Mouse (Mus musculus): ENCODE measurements around the gene Hsd11b2.

The Hsd11b2 gene

DNA sequence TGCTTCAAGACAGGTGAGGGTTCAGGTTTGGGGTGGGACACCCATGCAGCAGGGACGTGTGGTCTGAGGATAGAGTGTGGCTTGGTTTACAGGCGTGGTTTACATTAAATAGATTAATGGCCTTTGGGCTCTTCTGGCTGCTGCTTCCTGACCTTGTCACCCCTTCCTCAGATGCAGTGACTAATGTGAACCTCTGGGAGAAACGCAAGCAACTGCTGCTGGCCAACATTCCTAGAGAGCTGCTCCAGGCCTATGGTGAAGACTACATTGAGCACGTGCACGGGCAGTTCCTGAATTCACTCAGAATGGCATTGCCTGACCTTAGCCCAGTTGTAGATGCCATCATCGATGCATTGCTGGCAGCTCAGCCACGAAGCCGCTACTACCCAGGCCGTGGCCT is 4.3 kb downstream of the Hsd11b2 start:
- DNase-seq (ENCODE audit: low spot score in 2 of 2), result no peak

GRCm38 (mm10) chr8:105527110-105527509 is 8.6 kb downstream of the Hsd11b2 start:
- DNase-seq (ENCODE audit: low spot score in 2 of 2), result no peak

- DNase-seq (ENCODE audit: low spot score in 2 of 2), result no peak
Observed at GRCm38 (mm10) chr8:105528206-105528605, 9.7 kb downstream of the Hsd11b2 start.

- peak in 1 of 2 experiments; percentile 49 for DNase-seq (ENCODE audit: low spot score in 2 of 2)
Observed at GRCm38 (mm10) chr8:105529271-105529670, 10.7 kb downstream of the Hsd11b2 start.

DNA sequence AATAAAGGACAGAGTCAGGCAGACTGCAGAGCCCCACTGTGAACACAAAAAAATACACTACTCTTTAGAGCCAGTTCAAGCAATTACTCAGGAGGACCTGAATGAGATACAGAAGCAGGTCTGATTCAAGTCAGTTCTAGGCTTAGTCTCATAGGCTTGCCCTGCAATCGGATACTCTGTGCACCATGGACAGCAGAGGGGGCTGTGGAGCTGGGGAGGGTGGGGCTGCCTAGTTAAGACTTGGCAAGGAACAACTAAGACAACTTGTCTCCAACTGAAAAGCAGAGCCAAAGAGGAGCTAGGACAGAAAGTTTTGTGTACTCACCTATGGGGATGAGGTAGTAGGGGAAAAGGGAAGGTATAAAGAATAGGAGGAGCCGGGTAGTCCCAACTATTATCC is 13.2 kb downstream of the Hsd11b2 start:
- peak in 1 of 2 experiments; percentile 55 for DNase-seq (ENCODE audit: low spot score in 2 of 2)

GRCm38 (mm10) chr8:105533439-105533838 is 14.9 kb downstream of the Hsd11b2 start:
- no peak for DNase-seq (ENCODE audit: low spot score in 2 of 2)

GRCm38 (mm10) chr8:105533892-105534329 is 15.4 kb downstream of the Hsd11b2 start:
- peak; percentile 50 to 59 for DNase-seq (ENCODE audit: low spot score in 2 of 2)

GRCm38 (mm10) chr8:105536546-105536945 is 18.0 kb downstream of the Hsd11b2 start:
- DNase-seq (ENCODE audit: low spot score in 2 of 2), result no peak

- peak in 1 of 2 experiments; percentile 26 for DNase-seq (ENCODE audit: low spot score in 2 of 2)
Observed at GRCm38 (mm10) chr8:105537011-105537677, 18.6 kb downstream of the Hsd11b2 start.

GRCm38 (mm10) chr8:105538940-105539339 is 20.4 kb downstream of the Hsd11b2 start:
- no peak for DNase-seq (ENCODE audit: low spot score in 2 of 2)

DNA sequence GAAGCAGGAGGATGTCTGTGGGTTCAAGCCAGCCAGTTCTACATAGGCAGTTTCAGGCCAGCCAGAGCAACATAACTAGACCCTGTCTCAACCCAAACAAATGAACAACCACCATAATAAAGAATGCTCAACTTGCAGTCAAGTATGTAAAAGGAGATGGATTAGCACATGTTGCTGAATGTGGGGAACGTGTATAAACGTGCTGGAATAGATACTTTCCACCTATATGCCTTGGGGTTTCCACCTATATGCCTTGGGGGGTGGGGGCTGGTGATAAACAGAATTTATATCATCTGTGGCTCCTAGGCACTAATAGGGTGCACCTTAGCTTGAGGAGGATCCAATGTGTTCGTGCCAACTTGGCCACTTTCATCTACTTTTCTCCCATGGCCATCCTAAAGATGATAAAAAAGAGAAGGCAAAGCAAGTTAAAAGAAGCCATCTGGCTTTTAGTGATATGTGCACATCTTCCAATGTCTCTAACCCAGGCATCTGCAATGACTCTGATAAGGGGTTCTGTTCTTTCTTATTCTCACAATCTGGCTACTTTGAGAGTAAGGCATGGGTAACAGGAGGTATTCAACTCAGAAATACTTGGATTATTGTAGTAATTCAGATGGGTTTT is 23.6 kb downstream of the Hsd11b2 start:
- no peak for DNase-seq (ENCODE audit: low spot score in 2 of 2)

DNA sequence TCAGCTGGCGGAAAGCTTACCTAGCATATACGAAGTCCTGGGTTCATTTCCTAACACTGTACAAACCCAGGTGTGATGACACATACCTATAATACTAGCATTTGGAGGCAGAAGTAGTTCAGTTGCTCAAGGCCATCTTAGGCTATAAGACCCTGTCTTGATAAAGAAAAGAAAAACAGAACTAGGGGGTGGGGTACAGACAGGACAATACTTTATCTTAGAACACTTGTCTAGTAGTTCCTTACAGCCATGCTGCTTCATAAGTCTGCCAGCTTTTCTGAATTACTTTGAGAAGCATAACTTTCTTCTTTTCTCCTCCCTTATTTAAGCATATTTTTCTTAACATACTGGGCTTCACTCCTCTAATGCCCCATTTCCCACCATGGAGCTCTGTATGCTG is 24.3 kb downstream of the Hsd11b2 start:
- DNase-seq (ENCODE audit: low spot score in 2 of 2), result no peak

DNA sequence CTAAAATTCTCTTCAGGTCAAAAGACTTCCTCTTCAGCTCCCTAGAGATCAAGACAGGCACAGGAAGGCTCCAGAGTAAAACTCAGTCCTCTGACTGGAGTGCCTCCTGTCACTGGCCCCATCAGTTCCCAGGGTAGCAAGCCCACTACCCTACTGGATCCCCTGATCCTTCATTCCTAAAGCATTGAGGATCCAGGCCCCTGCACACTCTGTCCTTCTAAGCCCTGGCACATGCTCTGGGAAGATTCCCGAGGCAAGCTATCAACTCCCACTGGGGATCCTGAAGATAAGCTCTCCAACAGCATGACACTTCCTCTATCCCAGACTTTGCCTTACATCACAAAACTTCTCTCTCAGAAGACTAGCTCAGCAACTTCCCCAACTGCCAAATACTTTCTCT is 25.1 kb downstream of the Hsd11b2 start:
- peak; percentile 60 to 67 for DNase-seq (ENCODE audit: low spot score in 2 of 2)

DNA sequence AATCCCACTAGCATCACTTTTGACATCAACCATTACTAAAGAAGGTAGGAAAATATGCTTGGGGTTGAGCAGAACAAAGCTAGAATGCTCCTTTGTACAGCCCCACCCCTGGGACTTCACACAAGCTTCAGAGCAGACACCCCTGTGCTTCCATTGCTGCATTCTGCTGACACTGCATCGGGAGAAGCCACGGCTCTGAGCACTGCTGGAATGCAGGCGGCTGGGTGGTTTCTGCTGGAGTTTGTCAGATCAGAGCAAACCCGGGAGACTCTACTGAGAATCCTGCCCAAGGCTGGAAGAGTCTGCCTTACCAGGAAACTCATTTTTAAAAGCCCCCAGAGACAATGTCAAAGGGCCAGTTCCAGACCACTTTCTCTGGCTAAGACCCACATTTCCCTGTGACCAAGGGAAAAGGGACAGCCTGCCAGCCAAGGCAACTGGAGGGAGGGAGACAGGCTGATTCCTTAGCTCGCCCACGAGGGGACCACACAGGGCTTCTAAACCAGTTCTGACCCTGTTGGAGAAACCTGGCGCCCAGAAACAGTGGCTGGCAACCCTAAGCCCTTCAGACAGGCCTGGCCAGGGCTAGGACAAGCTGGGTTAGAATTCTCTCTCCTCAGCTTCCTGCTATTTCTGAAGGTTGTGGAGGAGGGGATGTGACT is 26.1 kb downstream of the Hsd11b2 start:
- peak; percentile 46 to 55 for DNase-seq (ENCODE audit: low spot score in 2 of 2)

DNA sequence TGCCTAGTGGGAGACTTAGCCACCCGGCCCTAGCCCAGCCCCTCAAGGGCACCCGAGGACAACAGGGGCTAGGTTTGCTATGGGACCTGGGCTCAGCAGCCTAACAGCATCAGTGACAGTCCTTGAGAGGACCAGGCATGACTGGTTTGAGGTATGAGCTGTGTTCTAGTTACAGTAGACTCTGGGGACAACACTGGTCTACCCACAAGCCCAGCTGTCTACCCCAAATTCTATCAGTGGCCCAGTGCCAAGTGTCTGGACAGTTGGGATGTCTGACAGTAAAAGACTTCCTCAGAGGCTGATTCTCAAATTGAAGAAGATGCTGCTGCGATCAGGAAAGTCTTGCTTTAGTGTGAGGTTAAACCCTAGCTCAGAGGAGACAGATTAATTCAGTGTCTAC is 26.7 kb downstream of the Hsd11b2 start:
- DNase-seq (ENCODE audit: low spot score in 2 of 2), result peak in 1 of 2 experiments; percentile 27

DNA sequence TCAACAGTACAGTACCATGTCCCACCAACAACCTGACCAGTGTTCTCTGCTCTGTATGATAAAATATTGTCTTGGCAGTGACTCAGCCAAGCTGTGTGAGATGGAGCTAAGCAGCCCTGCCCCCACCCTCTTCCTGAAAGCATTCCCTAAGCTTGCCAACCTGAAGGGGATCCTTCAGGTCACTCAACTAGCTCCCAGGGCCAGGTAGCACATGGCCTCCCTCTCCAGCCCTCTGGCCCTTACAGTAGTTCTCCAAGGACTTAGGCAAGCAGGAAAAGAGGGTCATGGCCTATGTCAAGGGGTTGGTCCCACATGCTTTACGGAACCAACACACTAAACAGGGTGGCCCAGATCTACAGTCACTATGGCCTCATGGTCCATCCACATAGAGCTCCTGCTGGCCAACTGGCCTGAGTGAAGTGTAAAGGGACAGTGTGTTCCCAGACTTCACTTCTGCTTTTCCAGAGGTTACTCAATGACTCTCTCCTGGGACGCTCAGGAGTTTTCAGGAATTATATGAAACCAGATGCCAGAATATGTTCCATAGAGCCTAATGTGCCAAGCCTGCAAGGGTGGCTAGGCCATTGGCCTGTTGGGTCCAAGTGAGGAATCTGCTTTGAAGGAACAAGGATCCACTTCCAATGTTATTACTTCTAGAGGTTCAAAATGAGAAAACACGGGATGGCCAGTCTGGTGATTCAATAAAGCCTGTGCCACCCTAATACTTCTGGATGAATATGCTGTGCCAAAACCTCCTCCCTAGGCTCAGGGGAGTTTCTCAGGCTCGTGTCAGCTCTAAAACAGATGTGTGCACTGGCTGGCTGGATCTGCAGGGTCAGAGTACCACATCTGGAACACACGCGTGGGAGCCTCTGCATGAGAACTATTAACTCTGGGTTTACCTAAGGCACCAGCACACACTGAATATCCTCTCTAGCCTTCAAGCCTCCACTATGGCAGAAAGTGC is 28.1 kb downstream of the Hsd11b2 start:
- DNase-seq (ENCODE audit: low spot score in 2 of 2), result peak; percentile 42 to 77

DNA sequence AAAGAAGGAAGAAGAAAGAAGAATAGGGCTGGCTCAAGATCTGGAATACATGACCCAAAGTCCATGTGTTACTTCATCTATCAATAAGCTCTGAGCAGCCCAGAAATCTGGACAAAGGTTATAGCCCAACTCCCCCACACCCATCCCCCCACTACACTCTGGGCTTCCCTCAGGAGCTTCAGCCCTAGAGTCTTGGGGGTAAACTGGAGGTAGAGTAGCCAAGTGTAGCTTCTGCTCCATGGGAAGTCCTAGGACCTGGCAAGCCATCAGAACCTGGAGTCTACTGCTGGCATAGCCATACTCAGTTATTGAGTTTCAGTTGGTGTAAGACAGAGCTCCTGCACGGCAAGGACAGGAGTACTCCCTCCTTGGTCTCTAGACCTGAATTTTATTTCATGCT is 31.0 kb downstream of the Hsd11b2 start:
- no peak for DNase-seq (ENCODE audit: low spot score in 2 of 2)

DNA sequence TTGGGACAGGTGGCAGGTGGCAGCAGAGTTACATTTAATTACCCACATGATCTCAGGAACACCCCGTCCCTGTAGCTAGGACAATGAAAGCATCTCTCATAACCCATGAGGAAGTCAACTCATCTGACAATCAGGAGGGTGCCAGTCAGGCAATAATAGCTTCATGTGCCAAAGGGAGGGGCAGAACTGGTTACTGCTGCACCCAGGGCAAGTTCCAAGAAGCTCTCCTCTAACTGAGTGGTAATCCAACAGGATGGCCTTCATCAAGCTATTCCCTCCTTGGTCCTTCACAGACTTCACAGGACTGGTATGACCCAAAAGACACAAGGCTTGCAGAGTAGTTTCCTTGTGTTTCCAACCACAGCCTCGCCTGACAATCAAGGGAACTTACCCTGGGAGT is 31.5 kb downstream of the Hsd11b2 start:
- no peak for DNase-seq (ENCODE audit: low spot score in 2 of 2)

- no peak for DNase-seq (ENCODE audit: low spot score in 2 of 2)
Observed at GRCm38 (mm10) chr8:105552032-105552431, 33.5 kb downstream of the Hsd11b2 start.

DNA sequence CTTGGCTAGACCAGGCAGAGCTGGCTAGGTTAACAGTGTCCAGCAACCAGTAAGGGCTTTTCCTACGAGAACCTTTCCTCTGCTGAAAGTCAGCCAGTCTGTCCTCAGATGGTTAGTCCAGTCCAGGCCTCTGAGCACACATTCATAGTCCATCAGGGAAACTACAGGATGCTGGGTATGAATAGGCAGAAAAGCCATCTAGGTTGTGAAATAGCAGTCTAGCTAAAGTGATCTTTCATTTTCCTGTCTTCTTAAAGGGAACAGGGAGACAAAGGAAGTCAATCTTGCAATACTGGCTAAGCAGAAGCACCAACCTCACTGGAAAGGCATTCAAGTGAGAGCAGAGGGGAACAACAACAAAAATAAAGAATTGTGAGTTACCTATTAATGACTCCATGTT is 34.3 kb downstream of the Hsd11b2 start:
- DNase-seq (ENCODE audit: low spot score in 2 of 2), result no peak

- peak; percentile 71 to 72 for DNase-seq (ENCODE audit: low spot score in 2 of 2)
Observed at GRCm38 (mm10) chr8:105554087-105554486, 35.5 kb downstream of the Hsd11b2 start.

- DNase-seq (ENCODE audit: low spot score in 2 of 2), result no peak
Observed at GRCm38 (mm10) chr8:105555230-105555629, 36.7 kb downstream of the Hsd11b2 start.

Data from heart, adult 9 months (tissue).